ENCODE assay signal across 7 mouse cellular contexts in genomic region chr9:25150791-25151610, GRCm38 (mm10). TPM values are rescaled to one million over a fixed set of nuclear protein-coding genes. Genes with fewer than 3 reads are reported as not detected.
DNase-seq lines count a peak whose midpoint lies in the region; ATAC-seq and TF ChIP-seq lines count a peak whose summit lies in the region.

No protein-coding gene starts in this region.

- ATAC-seq in forebrain, embryonic 15.5 days (replicated peaks): peak; percentile 69
- ATAC-seq in hindbrain, postnatal 0 days: peak; percentile 0
- ATAC-seq in midbrain, embryonic 15.5 days (replicated peaks): peak; percentile 76
- peak; percentile 80 for ATAC-seq in stomach, embryonic 14.5 days (ENCODE audit: insufficient number of reproducible peaks, insufficient read depth, low FRiP score, low read depth)

- H3K4me2 ChIP-seq in forebrain, embryonic 15.5 days (replicated peaks): peak overlapping the region; percentile 88
- peak overlapping the region; percentile 96 for H3K4me2 ChIP-seq in hindbrain, postnatal 0 days (ENCODE audit: low read depth, low read length)
- H3K4me2 ChIP-seq in midbrain, embryonic 15.5 days: peak overlapping the region; percentile 76
- H3K4me2 ChIP-seq in stomach, embryonic 14.5 days (replicated peaks; ENCODE audit: low read depth, low read length): peak overlapping the region; percentile 62

- no peaks in the 10 kb centered on the region for H3K27me3 ChIP-seq in forebrain, embryonic 15.5 days
- no peaks in the 10 kb centered on the region for H3K27me3 ChIP-seq in hindbrain, postnatal 0 days (ENCODE audit: insufficient read depth, low read length)
- no peaks in the 10 kb centered on the region for H3K27me3 ChIP-seq in midbrain, embryonic 15.5 days (replicated peaks)
- no peaks in the 10 kb centered on the region for H3K27me3 ChIP-seq in stomach, embryonic 14.5 days (ENCODE audit: control insufficient read depth, insufficient read depth, low read length)

- H3K9me3 ChIP-seq in forebrain, embryonic 15.5 days: no peaks in the 10 kb centered on the region
- no peaks in the 10 kb centered on the region for H3K9me3 ChIP-seq in hindbrain, postnatal 0 days (ENCODE audit: low read length)
- no peaks in the 10 kb centered on the region for H3K9me3 ChIP-seq in midbrain, embryonic 15.5 days
- no peaks in the 10 kb centered on the region for H3K9me3 ChIP-seq in stomach, embryonic 14.5 days (ENCODE audit: control insufficient read depth, low read depth, low read length)

- TF ChIP-seq CTCF in hindbrain, postnatal 0 days (IDR thresholded peaks at IDR 0.05; ENCODE audit: low read depth): no peak

- peaks cover 40% of the 10 kb centered on the region for H3K4me1 ChIP-seq in forebrain, embryonic 15.5 days
- peaks cover 17% of the 10 kb centered on the region for H3K4me1 ChIP-seq in hindbrain, postnatal 0 days (ENCODE audit: insufficient read depth, low read length)
- H3K4me1 ChIP-seq in midbrain, embryonic 15.5 days: peaks cover 37% of the 10 kb centered on the region
- H3K4me1 ChIP-seq in stomach, embryonic 14.5 days (ENCODE audit: control insufficient read depth, insufficient read depth, low read length): peaks cover 14% of the 10 kb centered on the region; the same call in 1 of the 2 replicates

- H3K4me3 ChIP-seq in forebrain, embryonic 15.5 days: peak overlapping the region; percentile 82
- H3K4me3 ChIP-seq in hindbrain, postnatal 0 days (ENCODE audit: low read length): peak overlapping the region; percentile 89
- H3K4me3 ChIP-seq in midbrain, embryonic 15.5 days: peak overlapping the region; percentile 98
- H3K4me3 ChIP-seq in stomach, embryonic 14.5 days (ENCODE audit: low read depth, low read length): peak overlapping the region; percentile 83

- no peaks in the 10 kb centered on the region for H3K36me3 ChIP-seq in forebrain, embryonic 15.5 days
- H3K36me3 ChIP-seq in hindbrain, postnatal 0 days (ENCODE audit: insufficient read depth, low read length): no peaks in the 10 kb centered on the region
- H3K36me3 ChIP-seq in midbrain, embryonic 15.5 days (replicated peaks): no peaks in the 10 kb centered on the region
- H3K36me3 ChIP-seq in stomach, embryonic 14.5 days (ENCODE audit: control insufficient read depth, insufficient read depth, low read length): no peaks in the 10 kb centered on the region; the same call in 1 of the 2 replicates

- under 1% methylated on average over 73 of the region's 73 CpGs for WGBS in forebrain, embryonic 15.5 days
- 1% methylated on average over 68 of the region's 73 CpGs for WGBS in hindbrain, postnatal 0 days
- WGBS in midbrain, embryonic 15.5 days: under 1% methylated on average over 73 of the region's 73 CpGs
- under 1% methylated on average over 73 of the region's 73 CpGs for WGBS in stomach, embryonic 14.5 days

- DNase-seq in R1 (ENCODE audit: low read depth, low spot score) (peak; percentile 80), liver (peak; percentile 83)
- peak; percentile 37 for DNase-seq in brain, adult 2 months (ENCODE audit: low read depth, low spot score)
- DNase-seq in hindbrain, postnatal 0 days (ENCODE audit: low spot score): peak; percentile 42

- H3K9ac ChIP-seq in forebrain, embryonic 15.5 days (replicated peaks): peak overlapping the region; percentile 93
- peak overlapping the region; percentile 98 for H3K9ac ChIP-seq in hindbrain, postnatal 0 days (replicated peaks; ENCODE audit: low read length)
- peak overlapping the region; percentile 94 for H3K9ac ChIP-seq in midbrain, embryonic 15.5 days
- peak overlapping the region; percentile 81 for H3K9ac ChIP-seq in stomach, embryonic 14.5 days (replicated peaks; ENCODE audit: low read depth, low read length)

- H3K27ac ChIP-seq in forebrain, embryonic 15.5 days (replicated peaks): peak overlapping the region; percentile 98
- H3K27ac ChIP-seq in hindbrain, postnatal 0 days: peak overlapping the region; percentile 99
- H3K27ac ChIP-seq in midbrain, embryonic 15.5 days: peak overlapping the region; percentile 98
- H3K27ac ChIP-seq in stomach, embryonic 14.5 days (ENCODE audit: low read length): peak overlapping the region; percentile 100

RNA-seq across cellular contexts. Expression of gene Herpud2, which starts 0.6 kb away (rescaled TPM):
- polyA plus RNA-seq in forebrain, embryonic 15.5 days (2015; fragmentation: Nextera tagmentation; extraction: Ambion mirVana): 37.7 and 40.9 TPM in 2 replicates
- total RNA-seq in hindbrain, postnatal 0 days (2014; rRNA removed): 17.9 and 18.3 TPM in 2 replicates
- polyA plus RNA-seq in hindbrain, postnatal 0 days (2015; fragmentation: Nextera tagmentation; extraction: Ambion mirVana): 27.9 and 29.5 TPM in 2 replicates
- polyA plus RNA-seq in midbrain, embryonic 15.5 days (2015; fragmentation: Nextera tagmentation; extraction: Ambion mirVana): 33.6 and 35.8 TPM in 2 replicates
- polyA plus RNA-seq in stomach, embryonic 14.5 days (2014; fragmentation: Nextera tagmentation; extraction: Ambion mirVana): 32.4 and 34.2 TPM in 2 replicates

Comparison
In these comparisons a context has a peak if more than half of its experiments do, and no peak if none do; other contexts are left out.
1. Peak in every context shown above with its lines: DNase-seq, ATAC-seq, H3K4me3 ChIP-seq and H3K27ac ChIP-seq.
2. ATAC-seq: peak in every context shown above with its lines; median percentile 80 in stomach, embryonic 14.5 days; 76 in midbrain, embryonic 15.5 days; 69 in forebrain, embryonic 15.5 days; 0 in hindbrain, postnatal 0 days.